Mouse (Mus musculus): ENCODE results near the gene Mcemp1. TPM values are rescaled to one million over a fixed set of nuclear protein-coding genes. Genes with fewer than 3 reads are reported as not detected.

Gene Mcemp1
- total RNA-seq, 1 experiment: 0.22 TPM

DNA sequence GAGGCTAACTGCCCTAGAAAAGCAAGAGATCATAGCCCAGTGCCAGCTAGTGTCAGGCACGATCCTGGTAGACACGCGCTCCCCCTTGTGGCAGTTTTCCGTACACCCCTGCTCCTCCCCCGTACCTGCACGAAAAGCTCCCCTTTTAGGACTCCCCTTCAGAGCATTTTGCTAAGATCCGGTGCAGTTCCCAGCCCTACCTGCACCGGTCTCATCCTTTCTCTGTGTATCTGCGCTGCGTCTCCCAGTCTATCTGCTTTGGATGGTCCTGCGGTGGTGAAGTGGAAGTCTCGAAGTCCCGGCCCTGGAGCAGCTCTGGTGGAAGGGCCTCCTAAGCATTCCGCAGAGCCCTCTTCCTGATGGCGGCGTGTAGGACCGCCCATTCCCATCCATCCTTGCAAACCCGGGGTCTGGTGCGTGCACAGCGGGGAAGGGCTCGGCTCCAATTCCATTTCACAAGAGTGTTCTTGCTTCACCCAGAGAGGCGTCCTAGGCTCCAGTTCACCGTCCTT lies 6.5 kb downstream of the Mcemp1 start, which contains the start of gene Fcor:
Gene Fcor, minus strand, starts transcription at position 383 of the 512 bp plus-strand sequence.
- H3K4me3 ChIP-seq (ENCODE audit: insufficient read depth in 1 of 2, low read depth in 1 of 2, low read length in 2 of 2, poor library complexity in 1 of 2, severe bottlenecking in 1 of 2): peak within 1 kb of the TSS; percentile 72 to 80
- DNase-seq (ENCODE audit: low read depth, low spot score): peak; percentile 79
- H3K9ac ChIP-seq (ENCODE audit: insufficient read depth, low read depth, low read length, poor library complexity, severe bottlenecking): peak within 1 kb of the TSS; percentile 54; the same call in 1 of the 2 replicates
- in situ Hi-C loops (cut with MboI; ENCODE audit: low sequenced_read_pairs in 2 of 2, unreplicated experiment in 2 of 2): loop anchor here in 1 of 2 experiments (10.0 kb wide), 1 partner anchor 387 kb away; no protein-coding TSS in a partner anchor
- TF ChIP-seq HCFC1 (IDR thresholded peaks at IDR 0.05; ENCODE audit: borderline replicate concordance, insufficient read depth, low read length) (peak; percentile 61; the same call in 1 of the 2 replicates), ZNF384 (IDR thresholded peaks at IDR 0.05; ENCODE audit: low read depth, low read length) (no peak), ZC3H11A (IDR thresholded peaks at IDR 0.05; ENCODE audit: borderline replicate concordance, low read depth, low read length) (peak; percentile 17; the same call in 1 of the 2 replicates), MAFK (IDR thresholded peaks at IDR 0.05; ENCODE audit: insufficient read depth, low read depth, low read length) (no peak), CHD2 (IDR thresholded peaks at IDR 0.05; ENCODE audit: low read depth, low read length) (no peak)
- peaks cover 0 to 6% of the 10 kb centered on the region in 2 experiments; a peak in 2 of 4 replicates for H3K4me1 ChIP-seq (ENCODE audit: control insufficient read depth in 2 of 2, insufficient read depth in 2 of 2, low read length in 2 of 2, poor library complexity in 1 of 2)
- no peaks in the 10 kb centered on the region for H3K36me3 ChIP-seq (ENCODE audit: control insufficient read depth, insufficient read depth, low read length, poor library complexity, severe bottlenecking)
- H3K27ac ChIP-seq (ENCODE audit: insufficient read depth, low read depth, low read length, poor library complexity, severe bottlenecking): peak within 1 kb of the TSS; percentile 38; the same call in 1 of the 2 replicates
- H3K9me3 ChIP-seq (ENCODE audit: control insufficient read depth, insufficient read depth, low read depth, low read length): no peaks in the 10 kb centered on the region

DNA sequence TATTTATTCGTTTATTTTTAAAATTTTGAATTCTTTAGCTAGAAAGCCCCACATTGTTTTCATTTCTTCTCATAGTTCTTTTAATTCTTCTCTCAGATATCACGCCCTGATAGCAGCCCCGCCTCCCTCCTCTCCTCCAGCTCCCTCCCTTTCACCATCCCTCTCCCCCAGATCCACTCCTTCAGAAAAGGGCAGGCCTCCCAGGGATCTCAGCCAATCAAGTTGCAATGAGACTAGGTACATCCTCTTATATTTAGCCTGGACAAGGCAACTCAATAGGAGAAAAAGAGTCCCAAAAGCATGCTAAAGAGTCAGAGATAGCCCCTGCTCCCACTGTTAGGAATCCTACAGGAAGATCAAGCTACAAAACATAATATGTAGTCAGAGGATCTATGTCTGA lies 9.1 kb downstream of the Mcemp1 start:
- no peak overlapping the region for H3K9ac ChIP-seq (ENCODE audit: insufficient read depth, low read depth, low read length, poor library complexity, severe bottlenecking)
- H3K36me3 ChIP-seq (ENCODE audit: control insufficient read depth, insufficient read depth, low read length, poor library complexity, severe bottlenecking): peaks cover 7% of the 10 kb centered on the region
- peaks cover 4 to 8% of the 10 kb centered on the region in 2 experiments; a peak in 3 of 4 replicates for H3K4me1 ChIP-seq (ENCODE audit: control insufficient read depth in 2 of 2, insufficient read depth in 2 of 2, low read length in 2 of 2, poor library complexity in 1 of 2)
- in situ Hi-C loops (cut with MboI; ENCODE audit: low sequenced_read_pairs in 2 of 2, unreplicated experiment in 2 of 2): loop anchor here in 1 of 2 experiments (10.0 kb wide), 1 partner anchor 390 kb away; no protein-coding TSS in a partner anchor
- H3K27ac ChIP-seq (ENCODE audit: insufficient read depth, low read depth, low read length, poor library complexity, severe bottlenecking): no peak overlapping the region
- no peak overlapping the region for H3K4me3 ChIP-seq (ENCODE audit: insufficient read depth in 1 of 2, low read depth in 1 of 2, low read length in 2 of 2, poor library complexity in 1 of 2, severe bottlenecking in 1 of 2)
- TF ChIP-seq ZC3H11A (IDR thresholded peaks at IDR 0.05; ENCODE audit: borderline replicate concordance, low read depth, low read length): no peak
- no peak for TF ChIP-seq ZNF384 (IDR thresholded peaks at IDR 0.05; ENCODE audit: low read depth, low read length)
- TF ChIP-seq MAFK (IDR thresholded peaks at IDR 0.05; ENCODE audit: insufficient read depth, low read depth, low read length): no peak
- TF ChIP-seq CHD2 (IDR thresholded peaks at IDR 0.05; ENCODE audit: low read depth, low read length): no peak
- TF ChIP-seq HCFC1 (IDR thresholded peaks at IDR 0.05; ENCODE audit: borderline replicate concordance, insufficient read depth, low read length): no peak
- no peak for DNase-seq (ENCODE audit: low read depth, low spot score)
- H3K9me3 ChIP-seq (ENCODE audit: control insufficient read depth, insufficient read depth, low read depth, low read length): no peaks in the 10 kb centered on the region

DNA sequence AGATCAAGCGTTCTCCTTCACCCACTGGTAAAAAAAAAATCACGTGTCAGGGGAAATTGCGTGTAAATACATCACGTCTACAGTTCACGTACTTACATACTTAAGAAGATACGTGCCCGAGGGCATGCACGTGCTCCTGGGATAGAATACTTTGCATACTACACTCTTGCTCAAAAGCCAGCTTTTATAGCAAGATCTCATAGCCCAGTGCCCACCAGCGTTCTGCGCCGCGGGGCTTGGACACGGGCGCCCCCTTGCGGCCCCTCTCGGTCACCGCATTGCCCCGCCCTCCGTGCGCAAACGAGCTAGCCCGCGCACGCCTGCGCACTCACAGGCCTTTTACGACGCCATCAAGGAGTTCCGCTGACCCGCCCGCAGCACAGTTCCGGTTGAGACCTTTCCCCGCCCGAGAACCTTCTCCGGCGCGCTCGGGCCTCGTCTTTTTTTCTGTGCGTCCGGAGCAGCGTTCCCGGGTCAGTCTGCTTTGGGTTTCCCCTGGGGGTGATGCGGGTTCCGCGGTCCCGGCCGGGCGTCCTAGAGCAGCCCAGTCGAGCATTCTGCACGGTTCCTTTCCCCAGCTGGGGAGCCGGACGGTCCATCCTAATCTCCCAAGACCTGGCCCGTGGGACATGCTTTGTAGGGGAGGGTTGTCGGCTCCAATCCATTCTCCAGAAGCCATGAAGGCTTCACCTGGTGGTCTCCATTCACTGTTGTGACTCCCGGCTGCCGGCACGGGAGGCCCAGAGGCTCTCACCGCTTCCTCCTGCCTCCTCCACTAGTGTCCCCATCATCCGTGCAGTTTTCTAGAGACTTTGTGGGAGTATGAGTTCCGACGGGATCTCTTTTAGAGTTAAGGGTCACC lies 10.8 kb downstream of the Mcemp1 start, which contains the start of gene Trappc5:
Gene Trappc5, plus strand, starts transcription at position 169 of the 862 bp plus-strand sequence.
- peak; percentile 89 for DNase-seq (ENCODE audit: low read depth, low spot score)
- peaks cover 10% of the 10 kb centered on the region for H3K36me3 ChIP-seq (ENCODE audit: control insufficient read depth, insufficient read depth, low read length, poor library complexity, severe bottlenecking)
- H3K4me1 ChIP-seq (ENCODE audit: control insufficient read depth in 2 of 2, insufficient read depth in 2 of 2, low read length in 2 of 2, poor library complexity in 1 of 2): peaks cover 4 to 5% of the 10 kb centered on the region in 2 experiments; a peak in 3 of 4 replicates
- peak within 1 kb of the TSS; percentile 65 for H3K27ac ChIP-seq (ENCODE audit: insufficient read depth, low read depth, low read length, poor library complexity, severe bottlenecking)
- H3K9ac ChIP-seq (ENCODE audit: insufficient read depth, low read depth, low read length, poor library complexity, severe bottlenecking): peak within 1 kb of the TSS; percentile 91
- peak within 1 kb of the TSS; percentile 87 to 89 for H3K4me3 ChIP-seq (ENCODE audit: insufficient read depth in 1 of 2, low read depth in 1 of 2, low read length in 2 of 2, poor library complexity in 1 of 2, severe bottlenecking in 1 of 2)
- TF ChIP-seq MAFK (IDR thresholded peaks at IDR 0.05; ENCODE audit: insufficient read depth, low read depth, low read length) (no peak), ZC3H11A (IDR thresholded peaks at IDR 0.05; ENCODE audit: borderline replicate concordance, low read depth, low read length) (peak; percentile 74; the same call in 1 of the 2 replicates), ZNF384 (IDR thresholded peaks at IDR 0.05; ENCODE audit: low read depth, low read length) (peak; percentile 63), HCFC1 (IDR thresholded peaks at IDR 0.05; ENCODE audit: borderline replicate concordance, insufficient read depth, low read length) (no peak)
- in situ Hi-C loops (cut with MboI; ENCODE audit: low sequenced_read_pairs in 2 of 2, unreplicated experiment in 2 of 2): loop anchor here in 1 of 2 experiments (10.0 kb wide), 1 partner anchor 392 kb away; no protein-coding TSS in a partner anchor
- no peaks in the 10 kb centered on the region for H3K9me3 ChIP-seq (ENCODE audit: control insufficient read depth, insufficient read depth, low read depth, low read length)

GRCm38 (mm10) chr8:3676993-3677579 lies 11.5 kb downstream of the Mcemp1 start:
- in situ Hi-C loops (cut with MboI; ENCODE audit: low sequenced_read_pairs in 2 of 2, unreplicated experiment in 2 of 2): loop anchor here in 1 of 2 experiments (10.0 kb wide), 1 partner anchor 392 kb away; no protein-coding TSS in a partner anchor
- no peaks in the 10 kb centered on the region for H3K9me3 ChIP-seq (ENCODE audit: control insufficient read depth, insufficient read depth, low read depth, low read length)
- TF ChIP-seq CHD2 (IDR thresholded peaks at IDR 0.05; ENCODE audit: low read depth, low read length): no peak
- peaks cover 4 to 5% of the 10 kb centered on the region in 2 experiments; a peak in 3 of 4 replicates for H3K4me1 ChIP-seq (ENCODE audit: control insufficient read depth in 2 of 2, insufficient read depth in 2 of 2, low read length in 2 of 2, poor library complexity in 1 of 2)
- H3K4me3 ChIP-seq (ENCODE audit: insufficient read depth in 1 of 2, low read depth in 1 of 2, low read length in 2 of 2, poor library complexity in 1 of 2, severe bottlenecking in 1 of 2): peak overlapping the region; percentile 87 to 89
- peaks cover 10% of the 10 kb centered on the region for H3K36me3 ChIP-seq (ENCODE audit: control insufficient read depth, insufficient read depth, low read length, poor library complexity, severe bottlenecking)
- DNase-seq (ENCODE audit: low read depth, low spot score): no peak
- peak overlapping the region; percentile 65; the same call in 1 of the 2 replicates for H3K27ac ChIP-seq (ENCODE audit: insufficient read depth, low read depth, low read length, poor library complexity, severe bottlenecking)
- H3K9ac ChIP-seq (ENCODE audit: insufficient read depth, low read depth, low read length, poor library complexity, severe bottlenecking): peak overlapping the region; percentile 91

Measured in ES-E14 (cell line).